Mouse (Mus musculus) embryonic facial prominence, embryonic 14.5 days (tissue): Measurements from ENCODE around the gene Neurl4. TPM values are rescaled to one million over a fixed set of nuclear protein-coding genes. Genes with fewer than 3 reads are reported as not detected.
"Not testable (repeated sequence)": the region's sequence is repeated elsewhere in the genome, so short reads cannot be mapped to it uniquely, and the experiment has no call there.

Experiments
- ATAC-seq: fragments of 200-750 bp; cut with Nextera tagmentation; 2 replicates; pipeline ENCODE4 v1.8.0; 2017; ENCODE audit warnings: low read depth, moderate number of reproducible peaks, moderate TSS enrichment
- DNase-seq: peaks from one replicate; pipeline ENCODE4 v3.0.0-alpha.2; 2015; ENCODE audit warnings: low spot score
- H3K27ac ChIP-seq: fragments of 300-500 bp; sonication (generic); replicated peaks from 2 replicates; pipeline ENCODE4 v1.5.1; 2014; ENCODE audit warnings: low read depth, mild to moderate bottlenecking, low read length, moderate library complexity
- H3K27me3 ChIP-seq: fragments of 300-500 bp; sonication (generic); replicated peaks from 2 replicates; pipeline ENCODE4 v1.6.1; 2014; ENCODE audit warnings: low read length; ENCODE audit not compliant: control insufficient read depth, insufficient read depth
- H3K36me3 ChIP-seq: fragments of 300-500 bp; sonication (generic); 2 replicates; pipeline ENCODE4 v1.6.1; 2014; ENCODE audit warnings: low read length, mixed read lengths; ENCODE audit not compliant: control insufficient read depth, insufficient read depth
- H3K4me1 ChIP-seq: fragments of 300-500 bp; sonication (generic); 2 replicates; pipeline ENCODE4 v1.6.1; 2014; ENCODE audit warnings: antibody characterized with exemption, low read length; ENCODE audit not compliant: control insufficient read depth, insufficient read depth
- H3K4me2 ChIP-seq: fragments of 300-500 bp; sonication (generic); 2 replicates; pipeline ENCODE4 v1.6.1; 2014; ENCODE audit warnings: low read depth, mild to moderate bottlenecking, low read length, moderate library complexity, mixed read lengths
- H3K4me3 ChIP-seq: fragments of 300-500 bp; sonication (generic); 2 replicates; pipeline ENCODE4 v1.5.1; 2014; ENCODE audit warnings: low read depth, mild to moderate bottlenecking, low read length
- H3K9ac ChIP-seq: fragments of 300-500 bp; sonication (generic); 2 replicates; pipeline ENCODE4 v1.6.1; 2014; ENCODE audit warnings: low read depth, mild to moderate bottlenecking, low read length, moderate library complexity, mixed read lengths
- H3K9me3 ChIP-seq: fragments of 300-500 bp; sonication (generic); 2 replicates; pipeline ENCODE4 v1.6.1; 2016; ENCODE audit warnings: low read length; ENCODE audit not compliant: control insufficient read depth
- WGBS: fragments of 180-500 bp; shearing (Covaris S2); extraction: QIAGEN DNeasy Blood & Tissue Kit; methylation state at CpG from one replicate; pipeline ENCODE4 v1.1.7; 2014; 5-methylcytosine and 5-hydroxymethylcytosine counted together
- microRNA-seq: library from miRNA; unstranded; fragments of <30 nt; microRNA quantifications from one replicate; pipeline ENCODE4, GENCODE M21; 2016; ENCODE audit warnings: borderline number of aligned reads
- polyA plus RNA-seq: library from polyadenylated mRNA; unstranded; fragments of >200 nt; fragmentation: Nextera tagmentation; extraction: Ambion mirVana; gene quantifications from 2 replicates; pipeline ENCODE4 v1.2.1, GENCODE M21; 2014

Neurl4 gene
- polyA plus RNA-seq, 1 experiment from 2014 or later, result 10.3 TPM

GRCm38 (mm10) chr11:69953267-69953915 is 52.5 kb downstream of the Neurl4 start:
- 64% methylated on average over 11 of the region's 11 CpGs for WGBS
- ATAC-seq (no peak), DNase-seq (no peak)
- Histone ChIP-seq H3K9ac (no peak overlapping the region), H3K4me1 (peaks cover 3% of the 10 kb centered on the region; the same call in 1 of the 2 replicates), H3K36me3 (no peaks in the 10 kb centered on the region), H3K4me2 (no peak overlapping the region), H3K9me3 (no peaks in the 10 kb centered on the region), H3K27ac (no peak overlapping the region), H3K4me3 (no peak overlapping the region), H3K27me3 (no peaks in the 10 kb centered on the region)

DNA sequence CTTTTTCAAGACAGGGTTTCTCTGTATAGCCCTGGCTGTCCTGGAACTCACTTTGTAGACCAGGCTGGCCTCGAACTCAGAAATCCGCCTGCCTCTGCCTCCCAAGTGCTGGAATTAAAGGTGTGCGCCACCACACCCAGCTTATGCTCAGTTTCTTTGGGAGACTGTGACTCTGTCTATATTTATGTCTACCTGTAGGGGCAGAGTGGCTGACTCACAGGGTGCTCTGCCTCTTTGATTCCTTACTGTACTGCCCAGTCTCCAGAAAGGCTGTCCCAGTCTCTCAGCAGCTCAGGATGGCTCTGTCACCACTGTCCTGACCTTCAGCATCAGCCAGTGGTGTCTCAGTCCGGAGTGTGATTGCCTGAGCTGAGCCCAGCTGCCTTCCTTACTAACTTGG is 54.7 kb downstream of the Neurl4 start:
- not testable (repeated sequence) for H3K36me3 ChIP-seq, H3K9me3 ChIP-seq, H3K4me1 ChIP-seq, H3K27me3 ChIP-seq, DNase-seq, ATAC-seq, H3K27ac ChIP-seq, H3K9ac ChIP-seq, H3K4me3 ChIP-seq, H3K4me2 ChIP-seq
- WGBS, result 63% methylated on average over 2 of the region's 4 CpGs

DNA sequence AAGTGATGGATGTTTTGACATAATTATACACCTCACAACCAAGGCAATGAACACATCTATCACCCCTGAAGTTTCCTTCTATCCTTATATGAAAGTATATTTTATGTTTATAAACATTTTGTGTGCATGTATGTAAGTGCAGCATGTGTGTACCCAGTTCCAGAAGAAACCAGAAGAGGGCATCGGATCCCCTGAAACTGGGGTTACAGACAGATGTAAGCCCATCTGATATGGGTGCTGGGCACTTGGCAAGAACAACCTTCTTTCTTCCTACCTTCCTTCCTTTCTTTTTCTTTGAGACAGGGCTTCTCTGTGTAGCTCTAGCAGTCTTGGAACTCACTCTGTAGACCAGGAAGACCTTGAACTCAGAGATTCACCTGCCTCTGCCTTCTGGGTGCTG is 55.3 kb downstream of the Neurl4 start:
- Histone ChIP-seq H3K9ac (no peak overlapping the region), H3K4me1 (no peaks in the 10 kb centered on the region), H3K27ac (no peak overlapping the region), H3K9me3 (no peaks in the 10 kb centered on the region), H3K4me3 (no peak overlapping the region), H3K27me3 (no peaks in the 10 kb centered on the region), H3K36me3 (no peaks in the 10 kb centered on the region), H3K4me2 (no peak overlapping the region)
- 58% methylated on average over 1 of the region's 1 CpGs for WGBS
- ATAC-seq (no peak), DNase-seq (no peak)

DNA sequence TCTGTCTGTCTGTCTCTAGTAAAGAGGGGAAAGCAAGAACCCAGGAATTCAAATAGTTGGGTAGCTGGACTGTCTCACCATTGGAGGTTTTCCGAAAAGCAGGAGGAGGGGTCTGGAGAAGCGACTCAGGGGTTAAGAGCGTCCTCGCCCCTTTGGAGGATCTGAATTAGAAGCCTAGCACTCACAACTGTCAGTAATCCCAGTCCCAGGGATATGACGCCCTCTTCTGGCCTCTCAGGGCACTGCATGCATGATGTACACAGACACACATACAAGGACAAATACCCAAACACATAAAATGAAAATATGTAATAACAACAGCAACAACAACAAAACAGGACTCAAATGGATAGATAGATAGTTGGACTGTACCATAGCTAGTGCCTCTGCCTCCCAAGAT is 59.7 kb downstream of the Neurl4 start:
- no peak overlapping the region for H3K27ac ChIP-seq
- H3K4me2 ChIP-seq, result no peak overlapping the region

GRCm38 (mm10) chr11:69961841-69962240 is 61.0 kb downstream of the Neurl4 start:
- no peak for ATAC-seq
- Histone ChIP-seq H3K4me1 (peaks cover 4% of the 10 kb centered on the region; the same call in 1 of the 2 replicates), H3K27me3 (peaks cover 51% of the 10 kb centered on the region), H3K4me3 (no peak overlapping the region), H3K27ac (no peak overlapping the region), H3K9ac (no peak overlapping the region), H3K4me2 (no peak overlapping the region), H3K36me3 (no peaks in the 10 kb centered on the region), H3K9me3 (no peaks in the 10 kb centered on the region)
- WGBS, result 38% methylated on average over 5 of the region's 5 CpGs
- no peak for DNase-seq

More for the DNA sequence above, 59.7 kb downstream of the Neurl4 start:
- no peak for ATAC-seq
- H3K9me3 ChIP-seq, result no peaks in the 10 kb centered on the region
- no peak overlapping the region for H3K4me3 ChIP-seq
- 29% methylated on average over 5 of the region's 5 CpGs for WGBS
- peaks cover 39% of the 10 kb centered on the region for H3K27me3 ChIP-seq
- H3K36me3 ChIP-seq, result no peaks in the 10 kb centered on the region
- no peaks in the 10 kb centered on the region for H3K4me1 ChIP-seq
- DNase-seq, result no peak
- no peak overlapping the region for H3K9ac ChIP-seq

Small RNA genes lying within 50 kb of the gene (microRNA-seq; reads per million reads assigned to microRNA genes)
- gene Mir6924, result not detected

Other genes starting within 250 kb of the Neurl4 start
- 1.7 and 2.9 TPM in 2 replicates for gene Sox15, start 245.8 kb upstream of the Neurl4 start, polyA plus RNA-seq
- 29.1 and 33.6 TPM in 2 replicates for gene Mpdu1, start 238.4 kb upstream of the Neurl4 start, polyA plus RNA-seq
- gene Cd68, start 234.9 kb upstream of the Neurl4 start, polyA plus RNA-seq, result 22.0 and 25.5 TPM in 2 replicates
- gene Eif4a1, start 228.6 kb upstream of the Neurl4 start, polyA plus RNA-seq, result 525 and 575 TPM in 2 replicates
- gene Senp3, start 219.0 kb upstream of the Neurl4 start, polyA plus RNA-seq, result 73.6 and 88.4 TPM in 2 replicates
- gene Tnfsf13, start 215.3 kb upstream of the Neurl4 start, polyA plus RNA-seq, result 0.37 and 0.49 TPM in 2 replicates
- gene Tnfsf12, start 205.2 kb upstream of the Neurl4 start, polyA plus RNA-seq, result 13.0 and 16.6 TPM in 2 replicates
- 6.0 and 6.6 TPM in 2 replicates for gene Tnfsfm13, start 205.0 kb upstream of the Neurl4 start, polyA plus RNA-seq
- gene Polr2a, start 142.4 kb upstream of the Neurl4 start, polyA plus RNA-seq, result 39.3 and 39.7 TPM in 2 replicates
- gene Slc35g3, start 139.1 kb upstream of the Neurl4 start, polyA plus RNA-seq, result 0.12 TPM in 1 of 2 replicates, not detected in the other
- gene Zbtb4, start 135.2 kb upstream of the Neurl4 start, polyA plus RNA-seq, result 3.5 and 3.9 TPM in 2 replicates
- 28.4 and 29.4 TPM in 2 replicates for gene Chrnb1, start 105.1 kb upstream of the Neurl4 start, polyA plus RNA-seq
- gene Fgf11, start 99.2 kb upstream of the Neurl4 start, polyA plus RNA-seq, result 2.3 and 3.3 TPM in 2 replicates
- gene Tmem102, start 95.4 kb upstream of the Neurl4 start, polyA plus RNA-seq, result 4.1 and 4.3 TPM in 2 replicates
- gene Gm39566, start 85.8 kb upstream of the Neurl4 start, polyA plus RNA-seq, result not detected in 2 replicates
- gene Spem2, start 82.6 kb upstream of the Neurl4 start, polyA plus RNA-seq, result not detected in 2 replicates
- gene Spem1, start 78.9 kb upstream of the Neurl4 start, polyA plus RNA-seq, result 0.26 TPM in 1 of 2 replicates, not detected in the other
- 8.3 and 10.6 TPM in 2 replicates for gene Nlgn2, start 63.3 kb upstream of the Neurl4 start, polyA plus RNA-seq
- 379 and 388 TPM in 2 replicates for gene Tmem256, start 62.6 kb upstream of the Neurl4 start, polyA plus RNA-seq
- gene Plscr3, start 54.7 kb upstream of the Neurl4 start, polyA plus RNA-seq, result 102 and 121 TPM in 2 replicates
- 3.2 and 3.7 TPM in 2 replicates for gene Tnk1, start 42.3 kb upstream of the Neurl4 start, polyA plus RNA-seq
- not detected in 2 replicates for gene Tmem95, start 23.1 kb upstream of the Neurl4 start, polyA plus RNA-seq
- gene Kctd11, start 19.7 kb upstream of the Neurl4 start, polyA plus RNA-seq, result 5.9 and 7.2 TPM in 2 replicates
- 1.5 and 2.1 TPM in 2 replicates for gene Acap1, start 5.5 kb upstream of the Neurl4 start, polyA plus RNA-seq
- 5.7 and 8.3 TPM in 2 replicates for gene 2810408A11Rik, start 85 bp upstream of the Neurl4 start, polyA plus RNA-seq
- 55.0 and 57.2 TPM in 2 replicates for gene Gps2, start 12.8 kb downstream of the Neurl4 start, polyA plus RNA-seq
- gene Eif5a, start 20.9 kb downstream of the Neurl4 start, polyA plus RNA-seq, result 1,503 and 1,606 TPM in 2 replicates
- 2.9 and 4.2 TPM in 2 replicates for gene Ybx2, start 34.7 kb downstream of the Neurl4 start, polyA plus RNA-seq
- gene Slc2a4, start 47.1 kb downstream of the Neurl4 start, polyA plus RNA-seq, result 16.9 and 20.8 TPM in 2 replicates
- gene Cldn7, start 63.7 kb downstream of the Neurl4 start, polyA plus RNA-seq, result 22.3 and 23.7 TPM in 2 replicates
- gene Ctdnep1, start 80.1 kb downstream of the Neurl4 start, polyA plus RNA-seq, result 37.4 and 39.2 TPM in 2 replicates
- 109 and 116 TPM in 2 replicates for gene Elp5, start 81.4 kb downstream of the Neurl4 start, polyA plus RNA-seq
- gene Gabarap, start 90.1 kb downstream of the Neurl4 start, polyA plus RNA-seq, result 577 and 590 TPM in 2 replicates
- gene Phf23, start 94.7 kb downstream of the Neurl4 start, polyA plus RNA-seq, result 47.0 and 49.3 TPM in 2 replicates
- gene Dvl2, start 99.5 kb downstream of the Neurl4 start, polyA plus RNA-seq, result 30.8 and 36.2 TPM in 2 replicates
- 90.0 and 95.5 TPM in 2 replicates for gene Acadvl, start 114.3 kb downstream of the Neurl4 start, polyA plus RNA-seq
- 7.3 and 8.4 TPM in 2 replicates for gene Dlg4, start 115.9 kb downstream of the Neurl4 start, polyA plus RNA-seq
- gene Asgr1, start 153.0 kb downstream of the Neurl4 start, polyA plus RNA-seq, result 2.0 and 2.2 TPM in 2 replicates
- gene Asgr2, start 191.6 kb downstream of the Neurl4 start, polyA plus RNA-seq, result 0.32 TPM in 1 of 2 replicates, not detected in the other
- gene Mgl2, start 229.3 kb downstream of the Neurl4 start, polyA plus RNA-seq, result 0.79 and 2.1 TPM in 2 replicates